Mouse (Mus musculus) myocyte (in vitro differentiated cells): ENCODE results near the gene Rgs9bp. TPM values are rescaled to one million over a fixed set of nuclear protein-coding genes. Genes with fewer than 3 reads are reported as not detected.
"Not testable (repeated sequence)": the region's sequence is repeated elsewhere in the genome, so short reads cannot be mapped to it uniquely, and the experiment has no call there.

Experiments used
- H3K27me3 ChIP-seq: one replicate; pipeline ENCODE4 v1.6.1; 2011; ENCODE audit not compliant: control insufficient read depth, insufficient read depth, insufficient read length
- H3K36me3 ChIP-seq: one replicate; pipeline ENCODE4 v1.6.1; 2011; ENCODE audit not compliant: control insufficient read depth, insufficient read depth
- H3K4me2 ChIP-seq: one replicate; pipeline ENCODE4 v1.6.1; 2011; ENCODE audit warnings: low read depth, control low read depth
- H3K4me3 ChIP-seq: one replicate; pipeline ENCODE4 v1.5.1; 2011; ENCODE audit warnings: mild to moderate bottlenecking, control low read depth, moderate library complexity
- H3K79me2 ChIP-seq: one replicate; pipeline ENCODE4 v1.6.1; 2011; ENCODE audit not compliant: control insufficient read depth, insufficient read depth
- H3ac ChIP-seq: one replicate; pipeline ENCODE4 v1.6.1; 2011; ENCODE audit not compliant: control insufficient read depth, insufficient read length
- CEBPB ChIP-seq: IDR thresholded peaks from 2 replicates; pipeline ENCODE4 v1.6.1; 2011; ENCODE audit warnings: mild to moderate bottlenecking, moderate library complexity; ENCODE audit not compliant: poor library complexity, insufficient read depth, severe bottlenecking
- E2F4 ChIP-seq: IDR thresholded peaks from one replicate; pipeline ENCODE4 v1.6.1; 2011; ENCODE audit warnings: mild to moderate bottlenecking, control low read depth, moderate library complexity; ENCODE audit not compliant: insufficient read depth
- MAX ChIP-seq: IDR thresholded peaks from one replicate; pipeline ENCODE4 v1.6.1; 2011; ENCODE audit warnings: low read depth, mild to moderate bottlenecking, control low read depth
- MYOD1 ChIP-seq, 3 experiments: IDR thresholded peaks; one replicate each; pipeline ENCODE4 v1.6.1; 2011; ENCODE audit warnings: control low read depth in 2 of 3, low read depth in 2 of 3, mild to moderate bottlenecking in 2 of 3, moderate library complexity in 1 of 3; ENCODE audit not compliant: insufficient read length in 2 of 3, control insufficient read depth in 1 of 3
- MYOG ChIP-seq, 3 experiments: IDR thresholded peaks; one replicate each; pipeline ENCODE4 v1.6.1; 2011; ENCODE audit warnings: control low read depth in 2 of 3, low read depth in 2 of 3, mild to moderate bottlenecking in 2 of 3; ENCODE audit not compliant: insufficient read length in 2 of 3, control insufficient read depth in 1 of 3, insufficient read depth in 1 of 3
- POLR2A ChIP-seq: IDR thresholded peaks from one replicate; pipeline ENCODE4 v1.6.1; 2011; ENCODE audit warnings: low read depth, mild to moderate bottlenecking, control low read depth, moderate library complexity; ENCODE audit not compliant: insufficient read length
- POLR2AphosphoS2 ChIP-seq: IDR thresholded peaks from one replicate; pipeline ENCODE4 v1.6.1; 2011; ENCODE audit warnings: low read depth, control low read depth; ENCODE audit not compliant: insufficient read length
- REST ChIP-seq: IDR thresholded peaks from one replicate; pipeline ENCODE4 v1.6.1; 2011; ENCODE audit warnings: mild to moderate bottlenecking, control low read depth, moderate library complexity; ENCODE audit not compliant: insufficient read depth, insufficient read length
- SRF ChIP-seq: IDR thresholded peaks from one replicate; pipeline ENCODE4 v1.6.1; 2011; ENCODE audit warnings: low read depth; ENCODE audit not compliant: control insufficient read depth, insufficient read length
- TCF12 ChIP-seq: IDR thresholded peaks from one replicate; pipeline ENCODE4 v1.6.1; 2011; ENCODE audit warnings: mild to moderate bottlenecking, control low read depth; ENCODE audit not compliant: poor library complexity, insufficient read depth, severe bottlenecking
- TCF3 ChIP-seq: IDR thresholded peaks from one replicate; pipeline ENCODE4 v1.6.1; 2011; ENCODE audit warnings: low read depth, control low read depth; ENCODE audit not compliant: insufficient read length
- USF1 ChIP-seq: IDR thresholded peaks from one replicate; pipeline ENCODE4 v1.6.1; 2011; ENCODE audit warnings: low read depth, mild to moderate bottlenecking, control low read depth, moderate library complexity
- polyA plus RNA-seq: library from polyadenylated mRNA; unstranded; fragments of >200 nt; fragmentation: generic; extraction: Trizol; gene quantifications from one replicate; pipeline ENCODE4 v1.2.1, GENCODE M21; 2012; ENCODE audit warnings: missing spikeins

Gene Rgs9bp
- polyA plus RNA-seq, 1 experiment, result not detected

GRCm38 (mm10) chr7:35584068-35584785, 1.2 kb downstream of the Rgs9bp start:
- Histone ChIP-seq H3ac (no peak overlapping the region), H3K79me2 (no peaks in the 10 kb centered on the region), H3K4me2 (peak overlapping the region; percentile 99), H3K4me3 (peak overlapping the region; percentile 74), H3K36me3 (no peaks in the 10 kb centered on the region), H3K27me3 (peaks cover 25% of the 10 kb centered on the region)
- TF ChIP-seq SRF (no peak), REST (no peak), USF1 (no peak), POLR2A (no peak), TCF3 (no peak), MYOG (IDR thresholded peaks at IDR 0.05; ENCODE audit: control insufficient read depth in 1 of 3, insufficient read depth in 1 of 3, insufficient read length in 2 of 3, low read depth in 2 of 3) (no peak), CEBPB (no peak), MYOD1 (IDR thresholded peaks at IDR 0.05; ENCODE audit: control insufficient read depth in 1 of 3, insufficient read length in 2 of 3, low read depth in 2 of 3) (no peak), POLR2AphosphoS2 (no peak), MAX (no peak), E2F4 (no peak), TCF12 (no peak)

- H3K4me3 ChIP-seq, result no peak overlapping the region
- no peak overlapping the region for H3ac ChIP-seq
- TF ChIP-seq REST, result no peak
- TF ChIP-seq POLR2A, result no peak
- TF ChIP-seq E2F4, result no peak
- TF ChIP-seq TCF3, result no peak
- TF ChIP-seq MAX, result no peak
- no peaks in the 10 kb centered on the region for H3K79me2 ChIP-seq
- no peak overlapping the region for H3K4me2 ChIP-seq
- no peaks in the 10 kb centered on the region for H3K36me3 ChIP-seq
- peaks cover 29% of the 10 kb centered on the region for H3K27me3 ChIP-seq
Measured at GRCm38 (mm10) chr7:35583476-35584025, 1.8 kb downstream of the Rgs9bp start.

DNA sequence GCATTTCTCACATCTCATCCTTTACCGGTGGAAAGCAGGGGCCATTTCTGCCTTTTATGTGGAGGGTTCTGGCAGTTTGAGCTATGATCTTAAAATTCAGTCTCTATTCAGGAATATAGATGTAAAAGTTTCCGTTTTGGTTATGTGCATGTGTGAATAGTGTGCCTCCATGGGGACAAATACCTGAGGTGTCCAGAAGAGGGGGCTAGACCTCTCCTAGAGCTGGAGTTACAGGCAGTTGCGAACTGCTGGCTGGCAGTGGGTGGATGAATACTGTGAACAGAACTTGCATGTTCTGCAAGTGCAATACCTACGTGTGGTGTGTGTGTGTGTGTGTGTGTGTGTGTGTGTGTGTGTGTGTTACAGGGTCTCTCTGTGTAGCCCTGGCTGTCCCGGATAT, 2.7 kb downstream of the Rgs9bp start:
- no peaks in the 10 kb centered on the region for H3K79me2 ChIP-seq
- peaks cover 37% of the 10 kb centered on the region for H3K27me3 ChIP-seq
- H3K4me3 ChIP-seq, result no peak overlapping the region
- TF ChIP-seq MYOG (IDR thresholded peaks at IDR 0.05; ENCODE audit: control insufficient read depth in 1 of 3, insufficient read depth in 1 of 3, insufficient read length in 2 of 3, low read depth in 2 of 3), result no peak
- TF ChIP-seq USF1, result no peak
- no peak for TF ChIP-seq CEBPB
- no peak for TF ChIP-seq E2F4
- TF ChIP-seq REST, result no peak
- TF ChIP-seq POLR2A, result no peak
- no peak for TF ChIP-seq SRF
- TF ChIP-seq TCF3, result no peak
- TF ChIP-seq TCF12, result no peak
- no peak for TF ChIP-seq MAX
- no peak for TF ChIP-seq POLR2AphosphoS2
- H3K4me2 ChIP-seq, result no peak overlapping the region
- no peak overlapping the region for H3ac ChIP-seq
- H3K36me3 ChIP-seq, result no peaks in the 10 kb centered on the region

DNA sequence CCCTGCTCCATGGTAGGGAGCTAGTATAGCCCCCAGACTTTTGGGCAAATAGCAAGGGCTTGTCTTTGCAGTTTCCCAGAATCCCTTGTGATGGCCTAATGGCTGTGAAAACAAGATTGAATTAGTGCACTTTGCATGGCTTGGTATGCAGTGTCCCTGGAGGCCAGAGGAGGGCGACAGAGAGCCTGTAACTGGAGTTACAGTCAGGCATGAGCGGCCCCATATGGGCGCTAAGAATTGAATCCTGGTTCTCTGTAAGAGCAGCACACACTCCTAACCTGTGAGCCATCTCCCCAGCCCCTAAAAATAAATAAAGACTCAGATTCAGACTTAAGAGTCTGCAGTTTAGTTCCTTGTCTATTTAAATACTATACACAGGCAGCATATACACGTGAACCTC, 5.5 kb downstream of the Rgs9bp start:
- no peak overlapping the region for H3K4me3 ChIP-seq
- no peaks in the 10 kb centered on the region for H3K36me3 ChIP-seq
- H3K79me2 ChIP-seq, result no peaks in the 10 kb centered on the region
- H3ac ChIP-seq, result no peak overlapping the region
- H3K4me2 ChIP-seq, result no peak overlapping the region
- TF ChIP-seq MYOD1 (IDR thresholded peaks at IDR 0.05; ENCODE audit: control insufficient read depth in 1 of 3, insufficient read length in 2 of 3, low read depth in 2 of 3) (no peak), REST (no peak), MAX (no peak), CEBPB (no peak), TCF12 (no peak), TCF3 (no peak), SRF (no peak), POLR2AphosphoS2 (no peak), USF1 (no peak), POLR2A (no peak), MYOG (IDR thresholded peaks at IDR 0.05; ENCODE audit: control insufficient read depth in 1 of 3, insufficient read depth in 1 of 3, insufficient read length in 2 of 3, low read depth in 2 of 3) (no peak), E2F4 (no peak)
- peaks cover 56% of the 10 kb centered on the region for H3K27me3 ChIP-seq

DNA sequence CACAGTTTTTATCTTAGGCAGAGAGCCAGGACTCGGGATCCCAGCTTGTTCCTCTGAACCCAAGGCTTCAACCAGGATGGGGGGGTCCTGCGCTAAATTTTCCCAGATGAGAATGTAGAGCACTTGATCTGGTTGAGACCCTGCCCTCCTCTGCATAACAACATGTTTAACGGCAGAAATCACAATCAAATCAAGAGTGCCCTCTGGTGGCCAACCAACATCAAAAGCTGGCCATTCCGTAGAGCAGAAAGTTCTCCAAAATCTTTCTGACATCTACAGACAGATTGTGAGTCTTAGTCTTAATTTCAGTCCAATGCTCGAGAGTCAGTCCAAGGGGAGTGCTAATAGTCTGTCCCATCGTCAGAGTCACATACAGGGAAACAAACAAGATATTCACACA, 14.5 kb downstream of the Rgs9bp start:
- H3K4me2 ChIP-seq, H3ac ChIP-seq, H3K36me3 ChIP-seq, H3K79me2 ChIP-seq, H3K4me3 ChIP-seq: not testable (repeated sequence)
- H3K27me3 ChIP-seq, result peaks cover 26% of the 10 kb centered on the region

DNA sequence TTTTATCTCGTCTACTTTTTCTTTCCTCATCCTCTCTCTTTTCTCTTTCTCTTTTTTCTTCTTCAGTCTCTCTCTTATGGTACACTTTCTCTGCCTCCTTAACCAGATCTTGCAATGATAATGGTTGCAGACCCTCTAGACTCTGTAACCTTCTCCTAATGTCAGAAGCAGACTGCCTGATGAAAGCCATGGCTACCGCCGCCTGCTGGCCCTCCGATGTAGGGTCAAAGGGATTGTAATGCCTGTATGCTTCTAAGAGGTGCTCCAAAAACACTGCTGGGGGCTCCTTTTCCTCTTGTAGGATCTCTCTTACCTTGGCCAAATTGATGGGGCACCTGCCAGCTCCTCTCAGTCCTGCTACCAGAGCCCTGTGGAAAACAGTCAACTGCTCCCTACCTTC, 15.7 kb downstream of the Rgs9bp start:
- not testable (repeated sequence) for H3K4me2 ChIP-seq, H3K36me3 ChIP-seq, H3K79me2 ChIP-seq, H3K4me3 ChIP-seq, H3ac ChIP-seq
- H3K27me3 ChIP-seq, result peaks cover 20% of the 10 kb centered on the region

GRCm38 (mm10) chr7:35565965-35566364, 19.4 kb downstream of the Rgs9bp start:
- not testable (repeated sequence) for H3K36me3 ChIP-seq, H3K4me3 ChIP-seq, H3K4me2 ChIP-seq, H3K79me2 ChIP-seq, H3ac ChIP-seq
- H3K27me3 ChIP-seq, result peaks cover 23% of the 10 kb centered on the region

GRCm38 (mm10) chr7:35564872-35565271, 20.5 kb downstream of the Rgs9bp start:
- peaks cover 25% of the 10 kb centered on the region for H3K27me3 ChIP-seq
- not testable (repeated sequence) for H3K36me3 ChIP-seq, H3K79me2 ChIP-seq

More at GRCm38 (mm10) chr7:35564872-35565271, 20.5 kb downstream of the Rgs9bp start:
- H3ac ChIP-seq, H3K4me2 ChIP-seq, H3K4me3 ChIP-seq: not testable (repeated sequence)
